Mouse (Mus musculus) lung, embryonic 15.5 days (tissue): ENCODE measurements at regions not wholly inside any gene's neighbourhood (a gene's known extent, or its start where the extent isn't known, plus 50 kb on each side); places are given as distances from the start of the nearest gene placed in this dataset.
A peak's percentile ranks its signal among the peaks of the same experiment; 100 is the strongest.
"Not testable (repeated sequence)": the region's sequence is repeated elsewhere in the genome, so short reads cannot be mapped to it uniquely, and the experiment has no call there.

ENCODE experiments used
- ATAC-seq: fragments of 200-750 bp; cut with Nextera tagmentation; 2 replicates; pipeline ENCODE4 v1.8.0; 2017; ENCODE audit warnings: moderate number of reproducible peaks, borderline replicate concordance; ENCODE audit not compliant: low FRiP score, low TSS enrichment; ENCODE audit errors: extremely low read depth
- H3K27ac ChIP-seq: fragments of 300-500 bp; sonication (generic); 2 replicates; pipeline ENCODE4 v1.5.1; 2015; ENCODE audit warnings: moderate library complexity, mild to moderate bottlenecking, inconsistent platforms
- H3K27me3 ChIP-seq: fragments of 300-500 bp; sonication (generic); 2 replicates; pipeline ENCODE4 v1.6.1; 2015; ENCODE audit warnings: inconsistent platforms
- H3K36me3 ChIP-seq: fragments of 300-500 bp; sonication (generic); 2 replicates; pipeline ENCODE4 v1.6.1; 2015; ENCODE audit warnings: inconsistent platforms
- H3K4me1 ChIP-seq: fragments of 300-500 bp; sonication (generic); 2 replicates; pipeline ENCODE4 v1.6.1; 2015; ENCODE audit warnings: inconsistent platforms
- H3K4me2 ChIP-seq: fragments of 300-500 bp; sonication (generic); 2 replicates; pipeline ENCODE4 v1.6.1; 2015; ENCODE audit warnings: inconsistent platforms, mild to moderate bottlenecking, moderate library complexity
- H3K4me3 ChIP-seq: fragments of 300-500 bp; sonication (generic); 2 replicates; pipeline ENCODE4 v1.5.1; 2015; ENCODE audit warnings: mild to moderate bottlenecking, inconsistent platforms
- H3K9ac ChIP-seq: fragments of 300-500 bp; sonication (generic); 2 replicates; pipeline ENCODE4 v1.6.1; 2015; ENCODE audit warnings: inconsistent platforms
- H3K9me3 ChIP-seq: fragments of 300-500 bp; sonication (generic); 2 replicates; pipeline ENCODE4 v1.6.1; 2016; ENCODE audit warnings: inconsistent platforms
- WGBS: fragments of 180-500 bp; shearing (Covaris S2); methylation state at CpG from one replicate; pipeline ENCODE4 v1.1.7; 2015; 5-methylcytosine and 5-hydroxymethylcytosine counted together

DNA sequence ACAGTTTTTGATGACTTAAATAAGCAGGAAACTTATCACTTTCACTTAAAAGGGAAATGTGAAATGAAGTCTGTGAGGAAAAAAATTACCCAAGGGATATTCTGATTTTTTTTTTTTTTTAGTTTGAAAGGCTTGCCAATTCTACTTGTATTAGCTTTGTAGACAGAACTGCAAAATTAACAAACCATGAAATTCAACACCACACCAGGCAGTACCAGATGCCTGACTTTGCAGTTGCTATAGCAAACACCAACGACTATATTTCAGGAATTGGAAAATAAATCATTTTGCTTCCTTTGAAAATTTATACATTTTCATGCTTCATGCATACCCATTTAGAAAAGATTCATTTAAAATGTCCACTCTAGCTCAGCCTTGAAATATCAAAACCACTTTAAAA, 1206.6 kb downstream of the Grik2 start:
- H3K9ac ChIP-seq = no peak overlapping the region
- no peak for ATAC-seq
- H3K4me2 ChIP-seq = no peak overlapping the region
- H3K9me3 ChIP-seq = no peaks in the 10 kb centered on the region
- no peaks in the 10 kb centered on the region for H3K36me3 ChIP-seq
- H3K27me3 ChIP-seq = no peaks in the 10 kb centered on the region
- no peak overlapping the region for H3K27ac ChIP-seq
- H3K4me1 ChIP-seq = no peaks in the 10 kb centered on the region
- 43% methylated on average over 1 of the region's 1 CpGs for whole genome bisulfite sequencing
- H3K4me3 ChIP-seq = no peak overlapping the region

DNA sequence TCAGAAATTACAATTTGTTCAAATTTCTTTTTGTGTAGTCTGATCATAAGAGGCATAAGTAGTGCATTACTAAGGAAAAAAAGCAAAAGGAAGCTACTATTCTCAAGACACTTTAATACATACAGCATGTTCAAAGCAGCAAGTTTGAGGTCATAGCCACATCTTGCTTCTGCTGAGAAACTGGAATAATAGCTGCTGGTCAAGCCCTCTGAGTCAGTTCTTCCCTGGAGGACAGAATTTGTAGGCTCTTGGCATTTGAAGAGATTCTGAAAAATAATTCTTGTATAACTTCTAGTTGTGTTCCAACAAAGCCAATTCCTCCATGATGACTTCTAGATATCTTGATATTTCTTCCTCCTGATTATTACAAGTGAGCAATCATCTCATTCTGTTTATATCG, 1207.5 kb downstream of the Grik2 start:
- H3K36me3 ChIP-seq = no peaks in the 10 kb centered on the region
- no peak for ATAC-seq
- 78% methylated on average over 1 of the region's 1 CpGs for WGBS

DNA sequence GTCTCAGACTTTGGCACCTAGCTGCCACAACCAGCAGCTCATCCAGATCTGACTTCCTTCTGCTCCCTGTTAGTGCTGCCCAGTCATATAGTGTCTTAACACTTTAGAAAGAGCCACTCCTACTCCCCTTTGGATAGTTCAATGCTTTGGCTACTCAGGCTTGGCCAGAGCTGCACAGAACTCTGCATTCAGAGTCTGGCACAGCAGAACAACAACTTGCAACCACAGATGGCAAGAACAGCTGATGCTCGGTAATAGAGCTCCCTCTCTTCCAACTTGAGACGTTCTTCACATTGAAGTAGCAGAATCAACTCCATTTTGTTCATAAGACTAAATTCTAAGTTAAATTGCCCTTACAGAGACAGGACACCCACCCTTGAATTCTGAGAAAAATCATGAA, 1216.0 kb downstream of the Grik2 start:
- H3K9ac ChIP-seq = no peak overlapping the region
- no peak for ATAC-seq
- H3K4me2 ChIP-seq = no peak overlapping the region
- H3K27ac ChIP-seq = no peak overlapping the region
- no peaks in the 10 kb centered on the region for H3K36me3 ChIP-seq
- WGBS = 80% methylated on average over 2 of the region's 2 CpGs
- no peaks in the 10 kb centered on the region for H3K9me3 ChIP-seq
- H3K4me3 ChIP-seq = no peak overlapping the region
- no peaks in the 10 kb centered on the region for H3K27me3 ChIP-seq
- no peaks in the 10 kb centered on the region for H3K4me1 ChIP-seq

More for the DNA sequence above, 1207.5 kb downstream of the Grik2 start:
- Histone ChIP-seq H3K4me2 (no peak overlapping the region), H3K9ac (no peak overlapping the region), H3K27ac (no peak overlapping the region), H3K4me3 (no peak overlapping the region), H3K4me1 (no peaks in the 10 kb centered on the region), H3K9me3 (no peaks in the 10 kb centered on the region), H3K27me3 (no peaks in the 10 kb centered on the region)

DNA sequence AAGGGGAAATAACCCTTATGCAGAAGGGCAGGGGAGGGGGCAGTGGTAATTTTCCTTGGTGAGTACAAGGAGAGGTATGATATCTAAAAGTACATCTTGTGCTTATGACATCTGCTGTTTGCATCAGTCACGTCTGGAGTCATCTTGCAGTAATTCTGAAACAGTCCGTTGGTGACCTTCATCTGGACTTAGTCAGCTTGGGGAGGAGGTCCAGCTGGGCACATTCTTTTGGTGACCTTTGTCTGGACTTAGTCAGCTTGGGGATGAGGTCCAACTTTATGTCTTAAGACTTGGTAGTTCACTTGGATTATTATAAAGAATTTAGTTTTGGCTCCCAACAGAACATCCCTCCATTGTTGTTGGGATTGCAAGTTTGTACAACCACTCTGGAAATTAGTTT, 1238.8 kb downstream of the Grik2 start:
- not testable (repeated sequence) for H3K4me3 ChIP-seq, H3K4me1 ChIP-seq, H3K9me3 ChIP-seq, ATAC-seq, H3K27me3 ChIP-seq, H3K27ac ChIP-seq, H3K4me2 ChIP-seq, H3K9ac ChIP-seq, H3K36me3 ChIP-seq
- WGBS = 43% methylated on average over 2 of the region's 2 CpGs

DNA sequence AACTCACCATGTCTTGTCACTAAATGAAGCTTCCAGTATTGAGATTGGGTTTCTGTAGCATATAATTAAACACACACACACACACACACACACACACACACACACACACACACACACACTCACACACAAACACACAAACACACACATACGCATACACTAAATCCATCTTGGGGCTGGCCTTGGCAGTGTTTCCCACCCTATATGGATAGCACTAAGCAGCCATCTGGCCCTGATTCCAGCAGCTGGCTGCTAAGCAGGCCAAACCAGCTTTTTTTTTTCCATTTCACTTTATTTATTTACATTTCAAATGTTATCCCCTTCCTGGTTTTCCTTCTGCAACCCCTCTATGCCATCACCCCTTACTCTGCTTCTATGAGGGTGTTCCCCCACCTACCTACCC, 1266.3 kb downstream of the Grik2 start:
- WGBS = 60% methylated on average over 1 of the region's 1 CpGs
- no peak overlapping the region for H3K9ac ChIP-seq
- no peaks in the 10 kb centered on the region for H3K27me3 ChIP-seq
- H3K9me3 ChIP-seq = no peaks in the 10 kb centered on the region
- ATAC-seq = peak; percentile 52; the same call in 1 of the 2 replicates
- H3K4me3 ChIP-seq = no peak overlapping the region
- no peak overlapping the region for H3K4me2 ChIP-seq
- no peaks in the 10 kb centered on the region for H3K36me3 ChIP-seq
- no peaks in the 10 kb centered on the region for H3K4me1 ChIP-seq
- no peak overlapping the region for H3K27ac ChIP-seq

DNA sequence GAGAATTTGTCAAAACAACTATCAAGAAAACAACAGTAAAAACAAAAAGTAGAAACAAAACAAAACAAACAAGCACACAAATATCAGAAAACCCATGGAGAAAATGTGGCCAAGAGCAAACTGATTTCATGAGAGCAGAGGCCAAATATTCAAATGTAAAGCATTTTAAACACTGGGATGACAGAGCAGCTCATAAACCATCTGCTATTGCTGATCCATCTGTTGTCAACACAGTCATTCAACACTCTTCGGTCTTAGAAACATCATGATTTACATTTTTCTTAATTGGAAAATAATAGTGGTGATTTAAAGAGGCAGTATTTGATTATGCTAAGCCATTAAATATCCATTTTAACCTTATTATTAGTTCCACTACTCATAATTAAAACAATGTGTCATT, 1315.6 kb downstream of the Grik2 start:
- no peak overlapping the region for H3K27ac ChIP-seq
- ATAC-seq = no peak
- no peak overlapping the region for H3K9ac ChIP-seq
- no peaks in the 10 kb centered on the region for H3K9me3 ChIP-seq
- no peaks in the 10 kb centered on the region for H3K27me3 ChIP-seq
- no peaks in the 10 kb centered on the region for H3K4me1 ChIP-seq
- no peak overlapping the region for H3K4me3 ChIP-seq
- no peak overlapping the region for H3K4me2 ChIP-seq
- 38% methylated on average over 1 of the region's 1 CpGs for WGBS
- no peaks in the 10 kb centered on the region for H3K36me3 ChIP-seq

DNA sequence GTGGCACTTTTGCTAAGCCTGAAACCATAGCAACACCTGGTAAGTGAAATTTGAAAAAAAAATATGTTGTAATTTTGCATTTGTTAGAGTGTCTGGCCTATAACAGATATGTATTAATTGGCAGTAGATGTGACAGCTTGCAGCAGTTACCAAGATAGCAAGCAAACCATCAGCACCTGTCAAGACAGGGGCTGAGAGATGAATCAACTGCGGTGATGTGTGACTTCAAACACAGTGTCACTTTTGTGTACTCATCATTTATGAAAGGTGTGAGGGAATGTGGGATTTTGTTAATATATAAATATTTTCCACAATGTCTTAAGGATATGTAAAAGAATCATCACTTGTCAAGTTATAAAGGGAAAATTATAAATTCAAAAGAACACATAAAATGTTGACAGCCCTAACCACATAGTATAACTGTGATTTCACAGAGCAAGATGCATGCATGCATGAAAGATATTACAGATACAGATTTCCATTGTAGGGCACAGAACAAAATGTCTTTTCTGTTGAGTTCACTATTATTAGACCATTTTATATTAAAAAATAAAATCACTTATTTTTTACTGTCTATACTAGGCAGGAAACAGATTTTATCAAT, 1344.7 kb downstream of the Grik2 start:
- Histone ChIP-seq H3K9me3 (no peaks in the 10 kb centered on the region), H3K27me3 (no peaks in the 10 kb centered on the region), H3K9ac (no peak overlapping the region), H3K4me1 (no peaks in the 10 kb centered on the region), H3K36me3 (no peaks in the 10 kb centered on the region), H3K4me3 (no peak overlapping the region), H3K4me2 (no peak overlapping the region), H3K27ac (no peak overlapping the region)
- no peak for ATAC-seq
- 76% methylated on average over 1 of the region's 1 CpGs for WGBS

DNA sequence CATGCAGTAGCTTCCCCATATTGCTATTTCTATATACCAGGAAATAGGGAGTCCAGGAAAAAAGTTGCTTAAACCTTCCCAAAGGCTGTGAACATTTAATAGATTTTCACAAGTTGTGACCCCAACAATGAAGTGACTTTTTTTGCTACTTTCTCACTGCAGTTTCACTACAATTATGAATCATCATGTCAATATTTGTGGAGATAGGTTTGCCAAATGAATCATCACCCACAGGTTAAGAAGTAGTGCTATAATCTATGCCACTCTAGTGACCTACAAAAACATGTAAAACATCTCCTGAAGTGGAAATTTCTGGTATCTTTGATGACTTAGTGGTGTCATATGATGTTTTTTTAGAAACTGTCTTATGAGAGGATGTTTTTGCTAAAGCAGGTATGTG, 1355.3 kb downstream of the Grik2 start:
- Histone ChIP-seq H3K9me3 (no peaks in the 10 kb centered on the region), H3K4me1 (no peaks in the 10 kb centered on the region), H3K4me3 (no peak overlapping the region), H3K4me2 (no peak overlapping the region), H3K27me3 (no peaks in the 10 kb centered on the region), H3K9ac (no peak overlapping the region), H3K36me3 (no peaks in the 10 kb centered on the region), H3K27ac (no peak overlapping the region)
- ATAC-seq = no peak

DNA sequence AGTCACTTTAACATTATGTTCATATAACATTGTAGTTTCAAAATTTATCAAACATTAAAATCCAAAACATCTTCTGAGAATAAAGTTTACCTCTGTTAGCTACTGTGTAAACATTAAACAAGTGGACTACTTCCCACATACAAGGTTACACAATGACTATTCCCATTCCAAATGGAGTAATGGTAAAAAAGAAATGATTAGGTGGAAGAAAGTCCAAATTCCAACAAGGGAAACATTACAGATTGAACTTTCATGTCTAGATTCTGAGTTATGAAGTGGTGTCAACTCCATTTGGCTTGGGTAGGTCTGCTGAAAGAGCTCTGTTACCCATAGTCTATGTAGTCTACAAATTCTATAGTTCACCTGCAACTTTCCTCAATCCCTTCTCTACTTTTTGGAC, 1363.1 kb downstream of the Grik2 start:
- no peaks in the 10 kb centered on the region for H3K9me3 ChIP-seq
- no peaks in the 10 kb centered on the region for H3K27me3 ChIP-seq
- no peaks in the 10 kb centered on the region for H3K4me1 ChIP-seq
- H3K27ac ChIP-seq = no peak overlapping the region
- no peak overlapping the region for H3K4me2 ChIP-seq
- H3K36me3 ChIP-seq = no peaks in the 10 kb centered on the region
- H3K9ac ChIP-seq = no peak overlapping the region
- no peak overlapping the region for H3K4me3 ChIP-seq
- ATAC-seq = no peak

DNA sequence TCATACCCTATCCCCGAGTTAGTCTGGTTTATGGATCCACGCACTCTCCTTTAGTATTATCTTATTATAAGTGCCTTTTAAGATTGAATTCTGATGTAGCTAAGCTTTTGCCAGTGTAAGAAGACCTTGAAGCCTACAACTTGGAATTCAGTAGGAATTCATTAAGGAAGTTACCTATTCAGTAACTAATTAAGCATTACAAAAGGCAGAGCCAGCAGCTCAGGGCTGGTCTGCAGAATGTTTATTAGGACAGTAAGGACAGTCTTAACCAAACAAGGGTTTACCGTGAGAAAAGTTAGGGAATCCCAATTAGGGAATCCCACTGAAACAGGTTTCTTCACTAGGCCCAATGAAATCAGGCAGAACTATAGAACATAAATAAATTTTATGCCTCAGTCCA, 1383.5 kb downstream of the Grik2 start:
- Histone ChIP-seq H3K4me3 (no peak overlapping the region), H3K27ac (no peak overlapping the region), H3K4me1 (no peaks in the 10 kb centered on the region), H3K9ac (no peak overlapping the region), H3K27me3 (no peaks in the 10 kb centered on the region), H3K36me3 (no peaks in the 10 kb centered on the region), H3K4me2 (no peak overlapping the region), H3K9me3 (no peaks in the 10 kb centered on the region)
- ATAC-seq = no peak
- WGBS = 86% methylated on average over 3 of the region's 3 CpGs
